Mouse (Mus musculus) embryonic facial prominence, embryonic 12.5 days (tissue): ENCODE measurements around the gene Gstcd. TPM values are rescaled to one million over a fixed set of nuclear protein-coding genes. Genes with fewer than 3 reads are reported as not detected.

Source experiments
- ATAC-seq: fragments of 200-750 bp; cut with Nextera tagmentation; 2 replicates; pipeline ENCODE4 v1.8.0; 2017; ENCODE audit not compliant: insufficient number of reproducible peaks, insufficient read depth, low FRiP score, low TSS enrichment
- H3K27ac ChIP-seq: fragments of 300-500 bp; sonication (generic); 2 replicates; pipeline ENCODE4 v1.5.1; 2016; ENCODE audit warnings: mild to moderate bottlenecking
- H3K27me3 ChIP-seq: fragments of 300-500 bp; sonication (generic); 2 replicates; pipeline ENCODE4 v1.6.1; 2016; ENCODE audit warnings: mild to moderate bottlenecking, moderate library complexity
- H3K36me3 ChIP-seq: fragments of 300-500 bp; sonication (generic); 2 replicates; pipeline ENCODE4 v1.6.1; 2016; ENCODE audit warnings: mild to moderate bottlenecking
- H3K4me1 ChIP-seq: fragments of 300-500 bp; sonication (generic); 2 replicates; pipeline ENCODE4 v1.6.1; 2016
- H3K4me2 ChIP-seq: fragments of 300-500 bp; sonication (generic); replicated peaks from 2 replicates; pipeline ENCODE4 v1.6.1; 2016; ENCODE audit warnings: mild to moderate bottlenecking, moderate library complexity
- H3K4me3 ChIP-seq: fragments of 300-500 bp; sonication (generic); 2 replicates; pipeline ENCODE4 v1.5.1; 2016; ENCODE audit warnings: mild to moderate bottlenecking
- H3K9ac ChIP-seq: fragments of 300-500 bp; sonication (generic); 2 replicates; pipeline ENCODE4 v1.6.1; 2016; ENCODE audit warnings: mild to moderate bottlenecking, moderate library complexity
- H3K9me3 ChIP-seq: fragments of 300-500 bp; sonication (generic); 2 replicates; pipeline ENCODE4 v1.6.1; 2016; ENCODE audit warnings: mild to moderate bottlenecking, moderate library complexity
- WGBS: fragments of 180-500 bp; shearing (Covaris S2); methylation state at CpG from one replicate; pipeline ENCODE4 v1.1.7; 2016; 5-methylcytosine and 5-hydroxymethylcytosine counted together
- polyA plus RNA-seq: library from polyadenylated mRNA; unstranded; fragments of >200 nt; fragmentation: Nextera tagmentation; extraction: Ambion mirVana; gene quantifications from 2 replicates; pipeline ENCODE4 v1.2.1, GENCODE M21; 2016

Gene Gstcd
- polyA plus RNA-seq, 1 experiment from 2014 or later, result 8.5 TPM

- no peaks in the 10 kb centered on the region for H3K9me3 ChIP-seq
- H3K9ac ChIP-seq, result no peak overlapping the region
- no peak overlapping the region for H3K27ac ChIP-seq
- ATAC-seq, result no peak
- no peak overlapping the region for H3K4me2 ChIP-seq
- no peak overlapping the region for H3K4me3 ChIP-seq
- no peaks in the 10 kb centered on the region for H3K27me3 ChIP-seq
- no peaks in the 10 kb centered on the region for H3K4me1 ChIP-seq
- H3K36me3 ChIP-seq, result 0 out of 2 replicates have a peak, but pooled peaks cover 4% of the 10 kb centered on the region
- 65% methylated on average over 4 of the region's 4 CpGs for WGBS
Measured at GRCm38 (mm10) chr3:133007250-133007649, 84.6 kb downstream of the Gstcd start.

- Histone ChIP-seq H3K36me3 (peaks cover 14% of the 10 kb centered on the region; the same call in 1 of the 2 replicates), H3K9me3 (no peaks in the 10 kb centered on the region), H3K27me3 (no peaks in the 10 kb centered on the region), H3K4me2 (no peak overlapping the region), H3K9ac (no peak overlapping the region), H3K4me1 (no peaks in the 10 kb centered on the region), H3K27ac (no peak overlapping the region), H3K4me3 (no peak overlapping the region)
- WGBS, result 87% methylated on average over 9 of the region's 9 CpGs
- ATAC-seq, result no peak
Measured at GRCm38 (mm10) chr3:132996299-132996698, 95.5 kb downstream of the Gstcd start.

GRCm38 (mm10) chr3:132995904-132996267 is 95.9 kb downstream of the Gstcd start:
- no peaks in the 10 kb centered on the region for H3K9me3 ChIP-seq

GRCm38 (mm10) chr3:132995172-132995903 is 96.5 kb downstream of the Gstcd start:
- 87% methylated on average over 7 of the region's 7 CpGs for WGBS
- no peak overlapping the region for H3K9ac ChIP-seq
- no peaks in the 10 kb centered on the region for H3K9me3 ChIP-seq
- H3K4me2 ChIP-seq, result no peak overlapping the region
- H3K27me3 ChIP-seq, result no peaks in the 10 kb centered on the region
- H3K36me3 ChIP-seq, result peaks cover 14% of the 10 kb centered on the region; the same call in 1 of the 2 replicates
- ATAC-seq, result no peak
- no peak overlapping the region for H3K27ac ChIP-seq
- no peak overlapping the region for H3K4me3 ChIP-seq
- H3K4me1 ChIP-seq, result no peaks in the 10 kb centered on the region

More at GRCm38 (mm10) chr3:132995904-132996267, 95.9 kb downstream of the Gstcd start:
- H3K27me3 ChIP-seq, result no peaks in the 10 kb centered on the region
- no peaks in the 10 kb centered on the region for H3K4me1 ChIP-seq
- no peak overlapping the region for H3K9ac ChIP-seq
- H3K4me2 ChIP-seq, result no peak overlapping the region
- no peak for ATAC-seq
- H3K36me3 ChIP-seq, result peaks cover 14% of the 10 kb centered on the region; the same call in 1 of the 2 replicates
- H3K27ac ChIP-seq, result no peak overlapping the region
- no peak overlapping the region for H3K4me3 ChIP-seq
- WGBS, result 95% methylated on average over 3 of the region's 3 CpGs

GRCm38 (mm10) chr3:132986188-132986587 is 105.6 kb downstream of the Gstcd start:
- Histone ChIP-seq H3K27me3 (no peaks in the 10 kb centered on the region), H3K9ac (no peak overlapping the region), H3K4me1 (peaks cover 8% of the 10 kb centered on the region), H3K4me2 (no peak overlapping the region), H3K9me3 (no peaks in the 10 kb centered on the region), H3K36me3 (peaks cover 11% of the 10 kb centered on the region; the same call in 1 of the 2 replicates), H3K4me3 (no peak overlapping the region), H3K27ac (no peak overlapping the region)
- no peak for ATAC-seq
- WGBS, result 82% methylated on average over 5 of the region's 5 CpGs

- H3K36me3 ChIP-seq, result peaks cover 18% of the 10 kb centered on the region; the same call in 1 of the 2 replicates
Measured at GRCm38 (mm10) chr3:132983845-132984485, 107.9 kb downstream of the Gstcd start.

GRCm38 (mm10) chr3:132981968-132982367 is 109.9 kb downstream of the Gstcd start:
- peaks cover 16% of the 10 kb centered on the region; the same call in 1 of the 2 replicates for H3K36me3 ChIP-seq

More at GRCm38 (mm10) chr3:132983845-132984485, 107.9 kb downstream of the Gstcd start:
- Histone ChIP-seq H3K27ac (peak overlapping the region; percentile 18; the same call in 1 of the 2 replicates), H3K4me1 (peaks cover 8% of the 10 kb centered on the region), H3K27me3 (no peaks in the 10 kb centered on the region), H3K4me2 (no peak overlapping the region), H3K9ac (no peak overlapping the region), H3K4me3 (no peak overlapping the region), H3K9me3 (no peaks in the 10 kb centered on the region)
- WGBS, result 41% methylated on average over 4 of the region's 4 CpGs
- ATAC-seq, result no peak

GRCm38 (mm10) chr3:132979781-132980461 is 111.9 kb downstream of the Gstcd start:
- Histone ChIP-seq H3K4me3 (no peak overlapping the region), H3K27ac (no peak overlapping the region), H3K9me3 (no peaks in the 10 kb centered on the region), H3K27me3 (no peaks in the 10 kb centered on the region), H3K4me2 (no peak overlapping the region), H3K9ac (no peak overlapping the region), H3K4me1 (peaks cover 7% of the 10 kb centered on the region), H3K36me3 (peaks cover 16% of the 10 kb centered on the region; the same call in 1 of the 2 replicates)
- no peak for ATAC-seq
- 93% methylated on average over 12 of the region's 12 CpGs for WGBS

More at GRCm38 (mm10) chr3:132981968-132982367, 109.9 kb downstream of the Gstcd start:
- Histone ChIP-seq H3K4me2 (no peak overlapping the region), H3K9ac (no peak overlapping the region), H3K27me3 (no peaks in the 10 kb centered on the region), H3K4me3 (no peak overlapping the region), H3K27ac (no peak overlapping the region), H3K4me1 (peaks cover 8% of the 10 kb centered on the region), H3K9me3 (no peaks in the 10 kb centered on the region)
- ATAC-seq, result no peak
- 91% methylated on average over 2 of the region's 2 CpGs for WGBS

- Histone ChIP-seq H3K4me3 (no peak overlapping the region), H3K9me3 (no peaks in the 10 kb centered on the region)
Measured at GRCm38 (mm10) chr3:132966255-132966654, 125.6 kb downstream of the Gstcd start.

GRCm38 (mm10) chr3:132964715-132965507 is 126.9 kb downstream of the Gstcd start:
- no peak overlapping the region for H3K9ac ChIP-seq
- H3K4me3 ChIP-seq, result no peak overlapping the region
- ATAC-seq, result no peak
- no peaks in the 10 kb centered on the region for H3K9me3 ChIP-seq
- H3K36me3 ChIP-seq, result no peaks in the 10 kb centered on the region
- no peak overlapping the region for H3K4me2 ChIP-seq
- H3K27ac ChIP-seq, result no peak overlapping the region
- no peaks in the 10 kb centered on the region for H3K27me3 ChIP-seq
- WGBS, result 72% methylated on average over 9 of the region's 9 CpGs
- no peaks in the 10 kb centered on the region for H3K4me1 ChIP-seq

More at GRCm38 (mm10) chr3:132966255-132966654, 125.6 kb downstream of the Gstcd start:
- H3K4me2 ChIP-seq, result no peak overlapping the region
- no peak for ATAC-seq
- no peak overlapping the region for H3K9ac ChIP-seq
- no peaks in the 10 kb centered on the region for H3K4me1 ChIP-seq
- 75% methylated on average over 5 of the region's 5 CpGs for WGBS
- no peaks in the 10 kb centered on the region for H3K36me3 ChIP-seq
- no peak overlapping the region for H3K27ac ChIP-seq
- H3K27me3 ChIP-seq, result no peaks in the 10 kb centered on the region
